Mouse (Mus musculus): ENCODE results near the gene Cep83.

GRCm38 (mm10) chr10:94829407-94829806, 141.0 kb downstream of the Cep83 start:
- TF ChIP-seq GATA1 (IDR thresholded peaks at IDR 0.05; ENCODE audit: borderline replicate concordance, low read length) (no peak), FLI1 (IDR thresholded peaks at IDR 0.05; ENCODE audit: low read length) (no peak)
